Mouse (Mus musculus) hematopoietic multipotent progenitor cell, adult 10-12 weeks (in vitro differentiated cells): Measurements from ENCODE around the gene Ncapd2. TPM values are rescaled to one million over a fixed set of nuclear protein-coding genes. Genes with fewer than 3 reads are reported as not detected.

ENCODE experiments used
- polyA plus RNA-seq: library from polyadenylated mRNA; stranded (reverse); fragments of >175 nt; gene quantifications from 2 replicates; pipeline ENCODE4 v1.2.3, GENCODE M21; 2012; ENCODE audit warnings: low replicate concordance

The Ncapd2 gene
- polyA plus RNA-seq, result 31.3 and 49.7 TPM in 2 replicates

GRCm38 (mm10) chr6:125191332-125192015 lies at the start of gene Ncapd2, which contains the start of gene Mrpl51:
Ncapd2 (minus strand) TSS chr6:125191701.
Mrpl51 (plus strand) TSS chr6:125191801.

DNA sequence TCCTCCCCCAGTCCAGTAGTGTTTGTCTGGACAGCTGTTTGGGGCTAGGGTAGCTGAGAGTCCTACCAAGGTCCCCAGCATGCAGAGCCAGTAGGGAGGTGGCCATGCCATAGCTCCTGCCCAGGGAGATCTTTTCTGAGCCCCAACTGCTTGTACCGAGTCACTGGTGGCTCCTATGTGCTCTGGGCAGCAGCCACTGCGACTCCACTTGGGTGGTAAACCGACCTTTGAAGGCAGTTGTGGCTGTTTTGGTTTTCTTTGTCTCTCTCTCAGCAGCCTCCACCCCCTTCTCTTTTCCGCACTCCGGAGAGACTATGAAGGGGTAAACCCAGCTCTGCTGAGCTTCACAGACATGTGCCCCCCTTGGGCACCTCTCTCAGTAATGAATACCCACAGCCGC lies 45.3 kb upstream of the Ncapd2 start, which contains the start of gene Cd27:
Gene Cd27, minus strand, starts transcription at position 229 of the 400 bp plus-strand sequence.

GRCm38 (mm10) chr6:125231117-125232044 lies 39.9 kb upstream of the Ncapd2 start, which contains the start of gene Tapbpl:
Tapbpl (minus strand) TSS chr6:125231860.

GRCm38 (mm10) chr6:125215148-125215954 lies 23.9 kb upstream of the Ncapd2 start, which contains the start of gene Vamp1:
Vamp1 (plus strand) TSS chr6:125215551.

GRCm38 (mm10) chr6:125166051-125166751 lies 25.3 kb downstream of the Ncapd2 start, which contains the start of gene Gapdh:
Gapdh (minus strand) TSS chr6:125166467.

GRCm38 (mm10) chr6:125145001-125145400 lies 46.5 kb downstream of the Ncapd2 start, which contains the start of gene Iffo1:
Iffo1 (plus strand) TSS chr6:125145241.

DNA sequence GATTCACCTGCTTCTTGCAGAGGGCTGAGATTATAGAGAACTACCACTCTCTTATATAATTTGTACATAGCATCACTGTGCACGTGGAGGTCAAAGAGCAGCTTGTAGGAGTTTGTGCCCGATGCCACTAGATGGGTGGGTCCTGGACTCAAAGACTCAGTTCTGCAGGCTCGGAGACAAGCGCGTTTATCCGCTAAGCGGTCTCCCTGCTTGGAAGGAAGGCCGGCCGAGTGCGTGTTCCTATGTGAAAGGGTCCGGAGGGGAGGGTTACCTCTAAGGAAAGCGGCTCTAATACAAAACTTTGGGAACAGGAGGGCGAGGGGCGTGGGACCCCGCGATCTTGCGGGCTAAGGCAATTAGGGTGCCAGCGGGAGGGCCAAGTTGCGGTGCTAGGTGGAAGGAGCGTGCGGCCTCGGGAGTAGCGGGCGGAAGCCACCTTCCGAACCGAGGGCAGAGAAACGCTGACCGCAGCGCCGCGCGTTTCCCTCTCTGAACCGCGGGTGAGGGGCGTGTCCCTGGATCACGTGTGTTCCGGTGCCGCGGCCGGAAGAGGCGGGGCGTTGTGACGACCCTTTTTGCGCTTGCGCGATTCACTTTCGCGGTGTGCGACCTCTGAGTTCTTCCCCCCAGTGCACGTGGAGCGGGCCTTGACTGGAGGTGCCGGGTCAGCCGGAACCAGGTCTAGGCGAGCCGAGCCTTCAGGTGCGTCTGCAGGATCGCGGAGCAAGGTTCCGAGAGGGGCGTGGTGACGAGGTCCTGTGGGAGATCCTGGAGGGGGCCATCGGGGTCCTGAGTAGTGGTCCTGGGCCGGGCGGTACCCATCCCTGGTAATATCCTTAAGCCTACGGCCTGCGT lies 60.0 kb downstream of the Ncapd2 start, which contains the start of gene Nop2:
Gene Nop2, plus strand, starts transcription at position 608 of the 855 bp plus-strand sequence.

Other genes starting within 250 kb of the Ncapd2 start
- gene Cops7a, start 226.2 kb downstream of the Ncapd2 start, polyA plus RNA-seq, result 29.0 and 55.9 TPM in 2 replicates
- gene Pianp, start 195.0 kb downstream of the Ncapd2 start, polyA plus RNA-seq, result 51.0 and 101 TPM in 2 replicates
- 50.8 and 78.9 TPM in 2 replicates for gene Zfp384, start 182.6 kb downstream of the Ncapd2 start, polyA plus RNA-seq
- 19.0 and 38.5 TPM in 2 replicates for gene Ing4, start 151.9 kb downstream of the Ncapd2 start, polyA plus RNA-seq
- gene Acrbp, start 142.0 kb downstream of the Ncapd2 start, polyA plus RNA-seq, result 22.0 and 22.1 TPM in 2 replicates
- gene Lpar5, start 123.8 kb downstream of the Ncapd2 start, polyA plus RNA-seq, result 8.6 and 15.2 TPM in 2 replicates
- gene Chd4, start 95.7 kb downstream of the Ncapd2 start, polyA plus RNA-seq, result 130 and 203 TPM in 2 replicates
- gene Nop2, start 59.8 kb downstream of the Ncapd2 start, polyA plus RNA-seq, result 11.4 and 27.6 TPM in 2 replicates
- 54.7 and 135 TPM in 2 replicates for gene Iffo1, start 46.5 kb downstream of the Ncapd2 start, polyA plus RNA-seq
- 267 and 2,413 TPM in 2 replicates for gene Gapdh, start 25.2 kb downstream of the Ncapd2 start, polyA plus RNA-seq
- 56.7 and 77.1 TPM in 2 replicates for gene Mrpl51, start 100 bp upstream of the Ncapd2 start, polyA plus RNA-seq
- gene Vamp1, start 23.9 kb upstream of the Ncapd2 start, polyA plus RNA-seq, result 14.4 and 28.4 TPM in 2 replicates
- gene Tapbpl, start 40.2 kb upstream of the Ncapd2 start, polyA plus RNA-seq, result 35.1 and 36.7 TPM in 2 replicates
- gene Cd27, start 45.3 kb upstream of the Ncapd2 start, polyA plus RNA-seq, result 43.0 and 105 TPM in 2 replicates
- gene Tuba3a, start 94.3 kb upstream of the Ncapd2 start, polyA plus RNA-seq, result not detected in 2 replicates
- gene Ltbr, start 122.2 kb upstream of the Ncapd2 start, polyA plus RNA-seq, result 33.0 and 72.9 TPM in 2 replicates
- 3.3 and 15.9 TPM in 2 replicates for gene Scnn1a, start 129.0 kb upstream of the Ncapd2 start, polyA plus RNA-seq
- gene Tnfrsf1a, start 157.7 kb upstream of the Ncapd2 start, polyA plus RNA-seq, result 71.0 and 153 TPM in 2 replicates
- gene Plekhg6, start 189.1 kb upstream of the Ncapd2 start, polyA plus RNA-seq, result 0.04 and 0.16 TPM in 2 replicates